Mouse (Mus musculus): ENCODE results near the gene Gna15.

Gene Gna15

DNA sequence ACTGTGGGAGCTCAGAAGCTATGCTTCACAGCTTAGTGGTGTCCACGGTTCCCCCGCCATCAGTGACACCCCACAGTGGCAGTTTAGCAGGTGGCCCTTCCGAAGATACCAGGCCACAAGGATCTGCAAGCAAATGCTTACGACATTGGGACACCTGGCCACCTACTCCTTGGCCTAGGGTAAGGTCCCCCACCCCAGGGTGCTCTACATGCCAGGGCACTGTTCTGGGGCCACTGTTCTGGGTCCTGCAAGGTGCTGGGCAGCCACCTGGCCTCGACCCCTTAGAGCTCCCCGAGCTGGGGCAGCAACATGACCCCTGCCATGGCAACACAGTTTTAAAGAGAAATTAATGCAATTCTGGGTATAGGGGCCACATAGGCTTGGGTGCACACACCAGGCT, 28.9 kb downstream of the Gna15 start:
- DNase-seq, result peak in 1 of 2 experiments; percentile 22

DNA sequence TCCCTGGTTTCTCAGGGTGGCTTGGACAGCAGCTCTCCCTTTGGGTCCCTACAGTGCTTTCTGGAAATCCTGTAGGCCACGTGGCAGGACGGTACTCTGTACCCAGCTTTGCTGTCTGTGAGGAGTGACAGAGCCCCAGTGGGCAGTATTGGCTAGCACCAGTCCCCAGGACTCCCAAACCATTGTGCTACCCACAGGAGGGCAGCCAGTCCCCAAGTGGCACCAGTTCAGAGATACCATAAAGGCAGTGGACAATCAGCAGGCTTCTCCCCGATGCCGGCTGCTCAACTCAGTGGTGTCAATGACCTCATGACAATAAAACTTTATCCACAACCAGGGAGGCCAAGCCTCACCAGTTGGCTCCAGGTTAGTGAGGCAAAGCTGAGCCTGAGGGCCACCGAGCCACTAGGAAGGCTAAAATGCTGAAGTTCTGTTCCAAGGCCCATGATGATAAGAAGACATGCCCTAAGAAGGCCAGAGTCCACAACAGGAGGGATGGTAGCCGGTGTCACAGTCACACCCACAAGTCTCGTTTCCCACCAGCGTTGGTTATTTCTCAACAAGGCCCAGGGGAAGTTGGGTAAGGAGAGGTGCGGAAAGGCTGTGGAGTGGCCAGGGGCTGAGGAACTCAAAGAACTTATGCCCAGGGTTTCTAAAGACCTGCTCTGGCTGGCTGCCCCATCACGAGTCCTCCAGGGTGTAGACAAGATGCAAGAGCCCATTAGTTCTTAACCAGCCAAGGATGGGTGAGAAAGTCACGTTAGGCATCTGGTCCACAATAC, 29.6 kb downstream of the Gna15 start:
- DNase-seq, result no peak

DNA sequence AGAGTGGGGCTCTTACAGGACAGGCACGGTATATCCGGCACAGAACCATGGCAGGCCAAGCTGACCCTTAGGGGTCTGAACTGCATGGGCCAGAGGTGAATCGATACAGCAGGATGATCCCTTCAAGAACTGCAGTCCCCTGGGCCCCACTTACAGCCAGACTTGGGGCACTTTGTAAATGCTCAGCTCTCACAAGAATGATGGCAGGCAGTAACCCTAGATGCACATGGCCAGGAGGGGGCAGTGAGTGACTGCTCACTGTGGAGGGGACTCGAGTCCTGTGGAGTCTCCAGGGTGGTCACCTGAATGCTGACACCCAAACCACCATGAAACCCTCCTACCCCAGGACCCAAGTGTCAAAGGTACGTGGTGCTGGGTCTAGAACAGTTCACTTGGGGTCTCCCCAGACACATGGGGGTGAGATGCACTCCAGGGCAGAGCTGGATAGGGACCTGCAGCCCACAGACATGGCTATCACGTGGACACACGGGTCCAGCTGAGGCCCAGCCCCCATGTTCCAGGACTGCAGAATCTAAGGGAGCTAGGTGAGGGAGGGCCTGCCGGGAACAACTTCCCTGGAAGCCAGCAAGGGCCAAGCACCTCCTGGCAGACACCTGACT, 30.3 kb downstream of the Gna15 start:
- DNase-seq, result no peak

DNA sequence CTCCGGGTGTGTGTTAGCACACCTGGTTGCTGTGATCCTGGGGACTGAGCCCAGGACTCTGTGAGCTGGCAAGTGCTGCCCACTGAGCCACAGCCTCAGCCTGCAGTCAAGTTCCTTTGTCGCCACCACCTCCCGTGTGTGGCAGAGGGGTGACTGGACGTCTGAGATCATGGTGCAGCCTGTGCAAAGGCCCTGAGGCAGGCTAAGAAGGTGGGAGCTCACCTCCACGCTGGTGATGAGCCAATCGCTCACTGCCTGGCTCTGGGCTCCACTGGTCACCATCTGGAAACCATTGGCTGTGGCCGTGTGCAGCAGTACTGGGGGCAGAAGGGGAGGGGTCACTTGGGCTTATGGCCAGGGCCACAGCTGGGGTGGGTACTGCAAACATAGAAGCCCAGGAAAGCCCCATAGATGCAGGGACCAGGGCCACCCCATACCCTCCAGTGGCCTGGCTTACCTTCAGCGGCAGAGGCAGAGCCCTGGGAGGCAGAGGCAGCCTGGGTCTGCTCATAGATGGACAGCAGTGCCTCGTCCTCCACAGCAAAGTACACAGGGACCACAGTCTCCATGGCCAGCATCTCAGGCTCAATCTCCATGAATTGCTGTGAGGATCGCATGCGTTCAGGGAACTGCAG, 31.3 kb downstream of the Gna15 start:
- no peak for DNase-seq

DNA sequence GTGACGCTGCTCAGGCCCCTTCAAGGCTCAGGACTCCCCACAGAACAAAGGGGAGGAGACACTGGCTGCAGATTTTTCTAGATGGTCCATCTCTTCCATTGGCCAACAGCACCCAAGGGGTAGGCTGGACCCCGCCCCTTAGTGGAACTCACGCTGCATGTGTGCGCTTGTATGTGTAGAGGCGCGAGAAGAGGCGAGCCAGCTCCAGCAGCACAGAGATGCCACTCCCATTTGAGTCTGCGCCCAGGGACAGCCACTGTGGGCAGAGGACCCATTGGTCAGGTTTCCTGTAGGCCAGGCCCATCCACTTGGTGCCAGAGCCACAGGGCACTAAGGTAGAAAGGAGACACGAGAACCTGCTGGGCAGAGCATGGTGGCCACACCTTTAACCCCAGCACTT, 33.0 kb downstream of the Gna15 start:
- DNase-seq, result no peak

DNA sequence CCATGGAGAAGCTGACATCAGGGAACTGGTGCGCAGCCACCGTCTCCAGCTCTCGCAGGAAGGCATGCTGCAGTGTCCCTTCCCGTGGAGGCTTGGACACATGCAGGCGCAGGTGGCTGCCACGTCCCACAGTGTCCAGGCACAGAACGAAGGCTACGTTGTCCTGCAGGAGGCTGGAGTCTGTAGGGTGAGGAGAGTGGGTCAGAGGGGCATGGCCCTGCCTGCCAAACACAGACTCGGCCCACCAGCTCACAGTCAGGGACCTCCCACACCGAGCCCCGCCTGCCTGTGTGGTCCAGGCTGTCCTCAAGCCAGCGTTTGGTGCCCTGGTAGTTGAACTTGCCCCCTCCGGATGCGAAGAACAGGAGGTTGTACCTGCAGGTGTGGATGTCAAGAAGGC, 34.1 kb downstream of the Gna15 start:
- DNase-seq, result no peak

DNA sequence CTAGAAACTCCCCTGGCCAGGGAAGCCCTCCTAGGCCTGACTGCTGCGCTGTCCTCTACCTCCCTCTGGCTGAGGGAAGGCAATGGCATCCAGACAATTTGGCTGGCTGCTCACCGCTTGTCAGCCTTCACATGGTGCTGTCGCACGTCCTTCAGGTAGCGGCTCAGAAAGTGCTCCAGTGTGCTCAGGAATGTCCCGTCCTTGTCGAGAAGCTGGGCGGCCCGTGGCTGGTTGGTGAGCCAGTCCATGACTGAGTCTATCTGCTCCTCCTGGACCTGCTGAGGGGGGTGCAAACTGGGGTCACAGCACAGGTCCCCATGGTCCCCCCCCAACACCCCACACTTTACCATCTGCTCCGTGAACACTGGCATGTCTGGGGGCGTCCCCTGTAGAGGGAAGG, 35.9 kb downstream of the Gna15 start:
- DNase-seq, result no peak

DNA sequence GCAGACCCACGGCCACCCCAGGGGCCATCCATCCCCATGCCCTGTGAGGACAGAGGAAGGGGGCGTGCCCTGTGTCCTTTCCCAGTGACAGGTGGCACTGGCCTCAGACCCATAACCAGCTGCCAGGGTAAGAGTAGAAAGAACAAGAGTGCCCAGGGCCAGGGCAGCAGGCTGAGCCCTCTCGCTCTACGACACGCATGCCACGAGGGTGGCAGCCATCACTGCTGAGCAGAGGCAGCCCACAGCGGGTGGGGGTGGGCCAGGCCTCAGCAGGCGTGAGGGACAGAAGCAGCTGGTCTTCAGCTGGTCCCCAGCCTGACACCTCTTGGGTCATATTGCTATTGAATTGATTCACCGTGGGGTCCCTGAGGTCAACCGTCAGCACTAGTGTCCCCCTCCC, 37.5 kb downstream of the Gna15 start:
- DNase-seq, result no peak

DNA sequence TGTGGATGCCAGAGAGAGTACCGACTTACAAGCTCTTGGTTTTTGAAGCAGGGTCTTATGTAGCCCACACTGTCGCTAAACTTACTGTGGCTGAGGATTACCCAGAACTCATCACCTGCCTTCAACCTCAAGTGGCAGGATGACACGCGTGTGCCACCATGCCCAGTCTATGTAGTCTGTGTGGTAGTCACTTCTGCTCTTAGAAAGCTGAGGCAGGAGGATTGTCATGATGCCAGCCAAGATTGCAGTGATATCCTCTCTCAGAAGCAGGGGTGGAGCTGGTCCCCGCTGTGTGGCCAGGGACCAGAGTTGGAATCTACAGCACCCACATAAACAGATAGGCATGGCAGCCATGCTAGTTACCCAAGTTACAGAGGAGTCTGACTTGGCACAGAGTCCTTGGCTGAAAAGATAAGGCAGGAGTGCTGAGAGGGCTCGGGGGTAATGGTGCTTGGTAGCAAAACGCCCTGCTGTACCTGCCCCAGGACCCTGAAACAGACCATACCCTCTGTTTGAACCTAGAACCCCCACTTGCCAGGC, 38.5 kb downstream of the Gna15 start:
- DNase-seq, result no peak

DNA sequence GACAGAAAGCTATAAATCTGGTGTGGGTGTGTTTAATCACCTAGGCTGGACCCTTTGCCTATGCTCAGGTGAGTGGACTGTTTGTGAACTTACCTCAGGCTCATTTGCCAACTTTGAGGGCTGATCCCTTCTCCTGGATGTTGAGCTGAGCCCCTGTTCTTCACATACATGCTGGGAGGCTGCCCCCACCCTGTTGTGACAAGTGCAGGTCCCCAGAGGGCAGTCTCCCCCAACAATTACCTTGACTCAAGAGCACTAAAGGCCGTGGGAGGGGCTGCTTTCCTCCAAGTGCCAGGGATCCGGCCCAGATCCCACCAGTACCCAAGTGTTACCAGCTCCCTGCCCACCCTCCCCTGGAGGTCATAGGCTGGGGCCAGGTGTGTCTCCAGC, 39.0 kb downstream of the Gna15 start:
- no peak for DNase-seq

DNA sequence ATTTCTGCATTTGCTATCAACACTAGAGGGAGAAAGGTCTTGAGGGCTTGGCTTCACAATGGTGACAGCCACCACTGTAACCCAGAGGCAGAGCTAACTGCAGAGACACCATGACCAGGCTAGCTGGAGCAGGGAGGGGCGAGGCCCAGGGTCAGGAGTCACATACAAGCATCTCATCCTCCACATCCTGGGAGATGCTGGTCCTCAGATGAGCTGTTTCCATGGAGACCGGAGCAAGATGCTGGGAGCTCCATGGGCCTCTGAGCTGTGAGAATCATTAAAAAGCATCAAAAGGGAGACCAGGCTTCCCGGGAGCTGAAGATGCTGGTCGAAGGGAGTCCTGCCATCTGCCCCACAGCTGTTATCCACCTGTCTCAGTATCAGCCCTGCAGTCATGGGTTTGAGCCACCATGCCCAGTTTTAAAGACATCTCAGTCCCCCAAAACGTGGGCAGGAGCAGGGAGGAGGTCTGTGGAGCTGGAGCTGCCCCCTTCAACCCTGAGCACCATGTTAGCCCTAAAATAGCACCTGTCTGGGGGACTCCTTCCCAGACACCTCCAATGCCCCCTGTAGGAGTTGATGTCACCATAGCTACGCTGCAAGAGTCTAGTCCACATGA, 39.5 kb downstream of the Gna15 start:
- no peak for DNase-seq

DNA sequence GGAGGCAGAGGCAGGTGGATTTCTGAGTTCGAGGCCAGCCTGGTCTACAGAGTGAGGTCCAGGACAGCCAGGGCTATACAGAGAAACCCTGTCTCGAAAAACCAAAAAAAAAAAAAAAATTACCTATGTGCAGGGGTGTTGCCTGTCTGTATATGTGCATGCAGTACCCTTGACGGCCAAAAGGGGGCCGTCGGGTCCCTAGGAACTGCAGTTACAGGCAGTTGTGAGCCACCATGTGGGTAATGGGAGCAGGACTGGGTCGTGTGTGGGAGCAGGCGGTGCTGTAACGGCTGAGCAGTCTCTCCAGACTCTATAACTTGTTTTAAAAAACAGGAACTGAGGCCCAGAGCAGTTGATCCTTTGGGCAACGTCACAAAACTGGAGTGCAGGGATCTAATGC, 40.0 kb downstream of the Gna15 start:
- DNase-seq, result peak; percentile 66 to 80

DNA sequence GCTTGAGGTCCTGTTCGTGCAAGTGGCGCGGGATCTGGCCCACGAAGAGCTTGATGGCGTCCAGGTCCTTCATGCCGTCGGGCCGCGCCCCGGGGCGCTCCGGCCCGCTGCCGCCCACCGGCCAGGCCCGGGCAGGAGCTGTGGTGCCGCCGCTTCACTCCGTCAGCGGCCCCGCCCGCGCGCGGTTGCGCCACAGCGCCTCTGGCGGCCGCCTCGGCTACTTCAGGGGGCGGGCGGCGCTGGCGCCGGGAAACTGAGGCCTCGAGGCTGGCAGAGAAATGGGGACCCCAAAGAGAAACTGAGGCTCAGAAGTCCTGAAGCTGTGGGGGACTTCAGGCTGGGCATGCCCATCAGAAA, 41.5 kb downstream of the Gna15 start, which contains the start of gene Celf5:
TSS of gene Celf5 (minus strand) at position 177 of the 357 bp plus-strand sequence.
- DNase-seq, result peak; percentile 79 to 89

DNA sequence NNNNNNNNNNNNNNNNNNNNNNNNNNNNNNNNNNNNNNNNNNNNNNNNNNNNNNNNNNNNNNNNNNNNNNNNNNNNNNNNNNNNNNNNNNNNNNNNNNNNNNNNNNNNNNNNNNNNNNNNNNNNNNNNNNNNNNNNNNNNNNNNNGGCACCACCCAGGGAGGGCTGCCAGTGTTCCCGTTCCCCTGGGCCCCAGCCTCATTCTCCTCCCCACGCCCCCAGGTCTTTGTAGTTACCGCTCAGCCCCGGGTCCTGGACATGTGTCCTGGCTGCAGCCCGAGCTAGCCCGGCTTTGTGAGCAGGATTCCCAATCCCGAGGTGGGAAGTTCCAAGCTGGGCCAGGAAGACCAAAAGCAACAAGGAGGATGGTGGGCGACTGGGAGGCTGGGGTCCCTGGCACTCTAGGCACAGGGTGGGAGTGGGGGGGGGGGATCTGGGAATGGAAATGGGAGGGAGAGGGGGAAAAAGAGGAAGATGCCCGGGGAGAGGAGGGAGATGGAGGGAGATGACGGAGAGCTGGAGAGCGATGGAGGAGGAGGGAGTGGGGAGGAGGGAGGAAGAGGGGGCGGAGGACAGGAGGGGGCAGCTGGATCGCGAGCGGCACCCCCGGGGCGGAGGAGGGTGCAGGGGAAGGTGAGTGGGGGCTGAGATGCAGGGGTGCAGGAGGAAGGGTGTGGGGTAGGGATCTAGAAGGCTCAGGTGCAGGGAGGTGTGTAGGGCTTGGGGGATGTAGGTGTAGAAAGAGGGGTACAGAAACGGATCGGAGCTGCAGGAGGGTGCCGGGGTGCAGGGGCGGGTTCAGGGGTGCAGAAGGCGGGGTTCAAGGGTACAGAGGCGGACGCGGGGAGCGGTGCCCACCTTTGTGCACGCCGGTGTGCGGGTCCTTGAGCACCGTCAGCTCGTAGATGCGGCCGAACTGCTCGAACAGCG, 42.2 kb downstream of the Gna15 start:
- DNase-seq, result peak; percentile 47 to 60

DNA sequence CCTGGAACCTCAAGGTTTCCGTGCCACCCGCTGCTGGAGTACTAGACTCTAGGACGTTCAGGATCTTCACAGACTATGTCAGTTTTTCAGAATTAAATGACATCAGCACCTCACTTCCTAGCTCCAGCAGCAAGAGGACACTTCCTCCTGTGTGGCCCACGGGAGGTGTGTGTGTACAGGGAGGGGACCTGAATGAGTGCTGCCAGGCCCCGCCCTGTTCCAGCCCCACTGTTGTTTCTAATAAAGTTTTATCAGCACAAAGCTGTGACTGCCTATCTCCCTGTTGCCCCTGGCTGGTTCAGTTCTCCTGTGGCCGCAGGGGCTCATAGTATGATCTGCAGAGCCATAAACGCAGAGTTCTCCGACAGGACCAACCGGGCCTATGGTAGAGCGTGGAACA, 49.6 kb downstream of the Gna15 start:
- DNase-seq, result no peak

DNA sequence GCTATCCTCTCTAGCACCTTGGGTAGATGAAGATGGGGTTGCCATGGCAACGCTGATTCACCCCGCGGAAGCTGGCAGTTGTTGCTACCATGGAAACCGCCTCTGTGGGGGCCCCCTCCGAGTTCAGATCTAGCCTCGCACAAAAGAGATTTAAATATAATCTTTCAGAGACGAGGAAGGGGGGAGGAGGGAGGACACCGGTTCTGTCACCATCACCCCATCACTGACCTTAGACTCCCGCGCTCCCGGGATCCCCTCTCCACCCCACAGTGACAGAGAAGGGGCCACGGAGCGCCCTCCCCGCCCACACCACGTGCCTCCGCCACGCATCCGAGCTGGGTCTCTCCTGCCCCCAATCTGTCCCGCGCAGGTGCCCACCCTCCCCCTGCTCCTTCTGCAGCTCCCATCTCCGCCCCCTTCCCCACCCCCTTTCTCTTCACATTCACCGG, 51.0 kb downstream of the Gna15 start:
- peak; percentile 83 to 86 for DNase-seq

DNA sequence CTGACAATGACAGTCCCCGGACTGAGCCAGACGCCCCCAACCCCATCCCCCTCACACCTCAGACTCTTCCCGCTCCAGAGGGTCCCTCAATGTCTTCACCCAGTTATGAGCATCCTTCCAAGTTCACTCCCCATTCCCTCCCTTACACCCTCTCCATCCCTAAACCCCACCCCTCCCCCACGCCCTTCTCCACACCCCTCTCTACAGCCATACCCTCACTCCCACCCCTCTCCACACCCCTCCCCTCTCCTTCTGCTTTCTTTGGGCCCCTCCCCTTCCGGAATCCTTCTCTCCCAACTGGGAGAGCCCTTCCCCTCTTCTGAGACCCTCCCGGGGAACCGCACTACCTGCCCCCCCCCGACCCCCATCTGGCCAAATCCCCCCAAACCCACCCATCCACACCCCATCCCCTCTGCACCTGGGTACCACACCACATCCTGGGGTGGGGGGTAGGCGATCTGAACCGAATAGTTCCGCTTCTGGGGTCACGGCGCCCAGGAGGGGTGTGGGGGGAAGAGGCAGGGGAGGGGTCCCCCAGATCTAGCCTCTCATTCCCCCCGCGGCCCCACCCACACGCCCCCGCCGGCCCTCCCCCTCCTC, 51.5 kb downstream of the Gna15 start:
- DNase-seq, result no peak

DNA sequence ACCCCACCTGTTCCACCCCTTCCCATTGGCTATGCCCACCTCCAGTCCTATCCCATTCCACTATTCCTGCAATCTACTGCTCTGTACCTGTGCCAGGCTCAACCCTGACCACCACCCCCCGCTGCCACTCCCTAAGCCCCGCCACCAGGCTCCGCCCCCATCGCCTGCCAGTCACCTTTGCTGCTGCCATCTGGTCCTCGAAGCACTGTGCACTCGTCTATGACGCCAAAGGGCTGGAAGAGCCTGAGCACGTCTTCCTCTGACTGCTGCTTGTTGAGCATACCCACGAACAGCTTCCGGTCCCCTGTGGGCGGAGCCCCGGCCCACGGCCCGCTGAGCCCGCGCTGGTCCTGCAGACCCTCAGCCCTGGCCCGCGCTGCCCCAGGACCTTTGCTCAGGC, 53.6 kb downstream of the Gna15 start:
- peak in 1 of 2 experiments; percentile 72 for DNase-seq

DNA sequence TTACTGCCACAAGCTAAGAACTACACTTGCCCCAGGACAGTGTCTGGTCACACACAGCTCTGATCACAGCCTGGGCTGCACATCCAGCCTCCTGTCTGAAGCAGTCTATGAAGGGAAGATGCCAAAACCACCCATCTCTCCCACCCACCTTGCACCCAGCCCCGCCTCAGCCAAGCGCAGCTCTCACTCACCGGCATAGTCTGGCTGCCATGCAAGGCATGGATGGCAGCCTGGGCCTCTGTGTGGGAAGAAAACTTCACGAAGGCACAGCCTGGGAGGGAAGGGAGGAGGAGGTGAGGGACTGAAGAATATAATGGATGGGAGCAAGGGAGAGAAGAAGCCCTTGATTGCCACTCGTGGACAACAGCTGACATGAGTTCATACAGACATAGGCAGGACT, 54.8 kb downstream of the Gna15 start:
- DNase-seq, result no peak

DNA sequence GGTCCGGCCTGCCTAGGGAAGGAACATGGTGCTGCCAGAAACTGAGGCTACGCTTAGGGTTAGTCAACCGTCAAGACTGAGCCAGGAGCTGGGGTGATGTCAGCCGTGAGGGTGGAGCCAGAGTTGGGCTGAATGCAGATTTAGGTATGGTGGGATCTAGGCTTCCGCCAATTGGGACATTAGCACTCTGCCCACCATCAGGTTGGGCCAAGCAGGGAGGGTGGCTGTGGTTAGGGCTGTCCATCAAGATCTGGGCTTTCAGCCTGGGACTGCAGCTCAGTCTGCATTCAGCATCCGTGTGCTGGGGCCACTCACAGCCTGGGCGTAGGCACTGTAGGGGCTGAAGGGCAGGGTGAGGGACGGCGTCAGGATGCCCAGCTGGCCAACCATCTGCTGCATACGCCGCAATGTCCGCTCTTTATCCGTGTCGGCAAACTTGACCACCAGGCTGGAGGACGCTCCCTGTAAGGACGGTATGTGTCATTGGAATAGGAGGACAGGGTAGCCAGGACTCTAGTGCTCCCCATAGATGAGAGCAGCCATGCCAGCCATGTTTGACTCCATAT, 56.3 kb downstream of the Gna15 start:
- peak in 1 of 2 experiments; percentile 45 for DNase-seq

DNA sequence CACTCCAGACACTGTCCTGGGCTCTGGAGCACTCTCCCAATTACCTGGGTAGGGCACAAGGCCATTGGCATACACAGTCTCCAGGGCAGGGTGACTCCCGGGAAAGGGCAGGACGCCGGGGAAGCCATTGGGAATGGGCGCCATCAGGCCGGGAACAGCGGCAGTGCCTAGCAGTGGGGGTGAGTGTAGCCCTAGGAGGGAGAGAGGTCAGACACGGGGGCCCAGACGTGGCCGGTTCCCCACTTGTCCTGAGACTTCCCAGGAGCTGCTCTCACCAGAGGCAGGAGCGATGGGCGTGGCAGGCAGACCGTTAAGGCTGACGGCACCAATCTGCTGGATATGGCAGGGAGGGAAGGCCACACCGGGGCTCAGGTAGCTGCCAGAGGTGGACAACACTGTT, 57.1 kb downstream of the Gna15 start:
- DNase-seq, result peak in 1 of 2 experiments; percentile 21
